Mouse (Mus musculus): ENCODE measurements at regions not wholly inside any gene's neighbourhood (a gene's known extent, or its start where the extent isn't known, plus 50 kb on each side); places are given as distances from the start of the nearest gene placed in this dataset.

DNA sequence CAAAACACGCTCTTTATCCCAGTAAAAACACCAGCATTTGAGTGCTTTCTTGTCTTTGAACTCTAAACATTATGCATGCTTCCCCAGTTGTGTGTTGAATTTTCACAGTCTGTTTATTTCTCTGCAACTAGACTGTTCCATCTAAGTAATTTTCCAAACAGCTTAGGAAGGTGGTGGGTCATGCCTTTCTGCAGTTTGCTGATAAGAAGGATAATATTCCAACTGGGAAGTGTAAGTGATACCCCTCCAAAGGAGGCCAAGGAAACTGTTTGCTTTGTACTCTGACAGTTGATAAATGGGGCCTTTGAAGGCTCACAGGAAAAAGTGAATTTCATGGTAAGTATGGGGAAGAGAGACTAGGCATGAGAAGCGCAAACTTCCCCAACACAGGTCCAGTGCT lies 1354.4 kb downstream of the Gsdmc2 start:
- no peak overlapping the region for H3K4me3 ChIP-seq
- H3K27ac ChIP-seq, result no peak overlapping the region
- no peaks in the 10 kb centered on the region for H3K9me3 ChIP-seq
- H3K4me2 ChIP-seq (replicated peaks), result no peak overlapping the region
- H3K36me3 ChIP-seq, result no peaks in the 10 kb centered on the region
- H3K9ac ChIP-seq, result no peak overlapping the region
- H3K4me1 ChIP-seq, result no peaks in the 10 kb centered on the region
- no peaks in the 10 kb centered on the region for H3K27me3 ChIP-seq
- 77% methylated on average over 2 of the region's 2 CpGs for WGBS
- no peak for ATAC-seq (ENCODE audit: low FRiP score, low read depth)

- ATAC-seq (ENCODE audit: low FRiP score, low read depth), result no peak
Observed at GRCm38 (mm10) chr15:62486540-62486939, 1358.4 kb downstream of the Gsdmc2 start.

DNA sequence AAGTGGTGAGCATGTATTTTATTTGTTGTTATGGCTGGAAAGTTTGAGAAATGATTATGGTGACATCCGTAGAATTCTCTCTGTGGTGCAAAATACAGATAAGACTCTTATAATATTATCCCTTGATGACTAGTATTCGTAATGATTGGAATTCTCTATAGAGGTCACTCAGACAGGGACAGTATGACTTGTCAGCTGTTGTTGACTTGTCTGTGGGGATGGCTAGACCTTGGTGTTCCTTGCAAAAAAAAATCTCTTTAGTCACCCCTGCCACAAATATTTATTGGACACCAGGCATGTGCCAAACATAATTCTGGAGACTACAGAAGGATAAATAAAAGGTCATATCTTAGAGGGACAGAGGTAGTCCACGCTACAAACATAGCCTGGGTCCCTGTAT lies 1360.6 kb downstream of the Gsdmc2 start:
- 90% methylated on average over 3 of the region's 3 CpGs for WGBS
- no peak overlapping the region for H3K27ac ChIP-seq
- no peaks in the 10 kb centered on the region for H3K36me3 ChIP-seq
- H3K4me1 ChIP-seq, result no peaks in the 10 kb centered on the region
- no peaks in the 10 kb centered on the region for H3K27me3 ChIP-seq
- H3K4me3 ChIP-seq, result no peak overlapping the region
- no peak for ATAC-seq (ENCODE audit: low FRiP score, low read depth)
- H3K9ac ChIP-seq, result no peak overlapping the region
- no peak overlapping the region for H3K4me2 ChIP-seq (replicated peaks)
- H3K9me3 ChIP-seq, result no peaks in the 10 kb centered on the region

More at GRCm38 (mm10) chr15:62486540-62486939, 1358.4 kb downstream of the Gsdmc2 start:
- no peak overlapping the region for H3K4me2 ChIP-seq (replicated peaks)
- H3K4me3 ChIP-seq, result no peak overlapping the region
- no peaks in the 10 kb centered on the region for H3K4me1 ChIP-seq
- no peak overlapping the region for H3K9ac ChIP-seq
- no peaks in the 10 kb centered on the region for H3K36me3 ChIP-seq
- 39% methylated on average over 6 of the region's 6 CpGs for WGBS
- no peaks in the 10 kb centered on the region for H3K9me3 ChIP-seq
- H3K27me3 ChIP-seq, result no peaks in the 10 kb centered on the region
- no peak overlapping the region for H3K27ac ChIP-seq

DNA sequence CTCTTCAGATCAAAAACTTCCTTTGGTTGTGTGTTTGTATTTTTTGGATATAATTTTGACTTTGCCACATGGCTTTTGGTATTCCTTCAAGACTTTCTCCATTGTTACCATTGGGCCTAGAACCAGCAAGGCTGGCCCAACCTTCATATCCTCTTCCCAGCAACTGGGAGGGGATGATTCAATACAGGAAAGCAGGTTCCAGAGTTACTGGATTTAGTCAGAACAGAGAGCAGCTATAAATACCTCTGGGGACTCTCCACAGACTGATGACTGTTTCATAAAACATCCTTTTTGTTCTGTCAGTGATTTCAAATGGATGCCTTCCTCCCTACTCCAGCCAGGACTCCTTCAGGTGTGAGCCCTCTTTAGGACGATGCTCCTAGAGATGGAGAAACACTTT lies 1361.4 kb downstream of the Gsdmc2 start:
- Histone ChIP-seq H3K4me2 (replicated peaks) (no peak overlapping the region), H3K27ac (no peak overlapping the region), H3K4me3 (no peak overlapping the region), H3K9me3 (no peaks in the 10 kb centered on the region), H3K27me3 (no peaks in the 10 kb centered on the region), H3K9ac (no peak overlapping the region), H3K4me1 (no peaks in the 10 kb centered on the region), H3K36me3 (no peaks in the 10 kb centered on the region)
- WGBS, result 69% methylated on average over 1 of the region's 1 CpGs
- ATAC-seq (ENCODE audit: low FRiP score, low read depth), result no peak

DNA sequence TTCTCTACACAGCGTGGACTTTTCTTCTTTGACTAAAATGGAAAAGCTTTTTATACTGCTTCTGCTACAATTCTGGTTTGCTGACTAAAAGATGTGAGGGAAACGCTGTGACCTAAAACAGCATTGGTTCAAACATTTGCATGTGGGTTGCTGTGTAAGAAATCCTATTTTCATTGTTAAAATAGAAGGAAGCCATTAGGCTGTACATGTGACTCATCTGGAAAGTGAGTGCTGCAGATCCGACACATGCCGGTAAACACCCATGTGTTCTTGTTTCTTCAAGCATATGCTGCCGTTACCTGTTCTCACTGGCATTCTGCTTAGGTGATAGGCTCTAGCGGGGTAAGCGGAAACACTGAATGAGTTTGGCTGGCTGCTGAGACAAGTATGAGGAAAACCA lies 1362.6 kb downstream of the Gsdmc2 start:
- 78% methylated on average over 7 of the region's 7 CpGs for WGBS
- Histone ChIP-seq H3K4me3 (no peak overlapping the region), H3K27ac (no peak overlapping the region), H3K36me3 (no peaks in the 10 kb centered on the region), H3K27me3 (no peaks in the 10 kb centered on the region), H3K9me3 (no peaks in the 10 kb centered on the region), H3K4me1 (no peaks in the 10 kb centered on the region), H3K4me2 (replicated peaks) (no peak overlapping the region), H3K9ac (no peak overlapping the region)
- ATAC-seq (ENCODE audit: low FRiP score, low read depth), result no peak

- WGBS, result 85% methylated on average over 2 of the region's 2 CpGs
- no peak overlapping the region for H3K4me3 ChIP-seq
Observed at GRCm38 (mm10) chr15:62477779-62478178, 1367.2 kb downstream of the Gsdmc2 start.

GRCm38 (mm10) chr15:62476452-62476851 lies 1368.5 kb downstream of the Gsdmc2 start:
- Histone ChIP-seq H3K4me1 (no peaks in the 10 kb centered on the region), H3K36me3 (no peaks in the 10 kb centered on the region)
- WGBS, result 82% methylated on average over 4 of the region's 4 CpGs

More at GRCm38 (mm10) chr15:62477779-62478178, 1367.2 kb downstream of the Gsdmc2 start:
- no peak overlapping the region for H3K9ac ChIP-seq
- no peak overlapping the region for H3K4me2 ChIP-seq (replicated peaks)
- no peaks in the 10 kb centered on the region for H3K36me3 ChIP-seq
- no peak overlapping the region for H3K27ac ChIP-seq
- no peaks in the 10 kb centered on the region for H3K9me3 ChIP-seq
- ATAC-seq (ENCODE audit: low FRiP score, low read depth), result no peak
- no peaks in the 10 kb centered on the region for H3K27me3 ChIP-seq
- H3K4me1 ChIP-seq, result no peaks in the 10 kb centered on the region

DNA sequence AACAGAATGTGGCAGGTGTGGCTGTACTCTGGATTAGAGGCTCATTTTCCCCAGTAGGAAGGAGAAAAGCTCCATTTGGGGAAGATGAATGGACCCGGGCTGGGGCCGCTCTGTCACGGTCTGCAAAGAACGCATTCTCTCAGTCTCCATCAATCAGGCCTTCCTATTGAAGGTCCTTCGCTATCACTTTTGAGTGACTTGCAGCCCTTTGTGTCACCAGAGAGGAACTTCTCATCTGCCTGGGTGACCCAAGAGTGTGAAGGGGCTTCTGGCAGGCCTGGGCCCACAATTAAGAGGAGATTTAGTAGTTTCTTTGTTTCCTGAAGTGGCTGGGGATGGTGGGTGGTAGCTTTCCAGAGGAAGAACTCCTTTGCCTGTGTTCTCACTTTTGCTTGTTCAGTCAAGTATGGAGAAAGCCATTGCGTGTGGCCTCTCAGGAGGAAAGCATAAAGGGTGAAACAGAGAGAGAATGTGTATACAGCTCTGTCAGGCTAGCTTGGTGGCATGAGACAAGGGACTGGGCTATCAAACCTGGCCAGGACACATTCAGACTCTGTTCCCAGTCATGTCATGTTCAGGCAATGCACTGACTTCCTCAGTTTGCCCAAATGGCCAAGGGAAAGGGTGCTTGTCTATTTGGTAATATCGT lies 1374.2 kb downstream of the Gsdmc2 start:
- Histone ChIP-seq H3K9me3 (no peaks in the 10 kb centered on the region), H3K27ac (no peak overlapping the region), H3K36me3 (no peaks in the 10 kb centered on the region), H3K9ac (no peak overlapping the region), H3K27me3 (no peaks in the 10 kb centered on the region), H3K4me1 (no peaks in the 10 kb centered on the region), H3K4me3 (no peak overlapping the region), H3K4me2 (replicated peaks) (no peak overlapping the region)
- whole genome bisulfite sequencing, result 60% methylated on average over 7 of the region's 7 CpGs
- no peak for ATAC-seq (ENCODE audit: low FRiP score, low read depth)

More at GRCm38 (mm10) chr15:62476452-62476851, 1368.5 kb downstream of the Gsdmc2 start:
- no peak overlapping the region for H3K27ac ChIP-seq
- H3K9me3 ChIP-seq, result no peaks in the 10 kb centered on the region
- no peak overlapping the region for H3K4me2 ChIP-seq (replicated peaks)
- no peak for ATAC-seq (ENCODE audit: low FRiP score, low read depth)
- H3K4me3 ChIP-seq, result no peak overlapping the region
- H3K27me3 ChIP-seq, result no peaks in the 10 kb centered on the region
- no peak overlapping the region for H3K9ac ChIP-seq

- H3K27me3 ChIP-seq, result no peaks in the 10 kb centered on the region
- H3K27ac ChIP-seq, result no peak overlapping the region
- H3K4me3 ChIP-seq, result no peak overlapping the region
- H3K4me2 ChIP-seq (replicated peaks), result no peak overlapping the region
- H3K9ac ChIP-seq, result no peak overlapping the region
- no peaks in the 10 kb centered on the region for H3K9me3 ChIP-seq
- no peak for ATAC-seq (ENCODE audit: low FRiP score, low read depth)
- no peaks in the 10 kb centered on the region for H3K36me3 ChIP-seq
- no peaks in the 10 kb centered on the region for H3K4me1 ChIP-seq
- 73% methylated on average over 3 of the region's 3 CpGs for WGBS
Observed at GRCm38 (mm10) chr15:62468076-62468475, 1376.9 kb downstream of the Gsdmc2 start.

DNA sequence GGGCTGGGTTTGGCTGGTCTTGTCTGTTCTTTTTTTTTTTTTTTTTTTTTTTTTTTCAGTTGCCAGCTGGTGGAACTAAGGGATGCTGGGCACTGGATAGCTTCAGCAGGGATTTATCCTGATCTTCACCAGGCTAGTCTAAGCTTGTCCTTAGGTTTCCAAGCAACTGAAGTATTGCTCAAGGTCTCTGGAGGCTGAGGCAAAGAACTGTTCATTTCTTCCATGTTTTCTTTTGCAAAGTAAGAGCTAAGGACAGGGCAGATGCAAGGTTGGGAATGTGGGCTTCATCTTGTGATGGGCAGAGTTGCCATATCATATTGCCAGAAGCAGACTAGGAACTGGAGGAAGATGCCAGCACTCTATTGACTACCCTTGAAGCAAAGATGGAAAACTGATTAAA lies 1378.1 kb downstream of the Gsdmc2 start:
- H3K36me3 ChIP-seq, result no peaks in the 10 kb centered on the region
- no peak overlapping the region for H3K9ac ChIP-seq
- no peaks in the 10 kb centered on the region for H3K4me1 ChIP-seq

GRCm38 (mm10) chr15:62465026-62465839 lies 1379.7 kb downstream of the Gsdmc2 start:
- no peak; the same call in 1 of the 2 replicates for ATAC-seq (ENCODE audit: low FRiP score, low read depth)
- WGBS, result 76% methylated on average over 6 of the region's 6 CpGs

More for the DNA sequence above, 1378.1 kb downstream of the Gsdmc2 start:
- no peaks in the 10 kb centered on the region for H3K27me3 ChIP-seq
- H3K9me3 ChIP-seq, result no peaks in the 10 kb centered on the region
- no peak for ATAC-seq (ENCODE audit: low FRiP score, low read depth)
- no peak overlapping the region for H3K4me3 ChIP-seq
- H3K4me2 ChIP-seq (replicated peaks), result no peak overlapping the region
- no peak overlapping the region for H3K27ac ChIP-seq

DNA sequence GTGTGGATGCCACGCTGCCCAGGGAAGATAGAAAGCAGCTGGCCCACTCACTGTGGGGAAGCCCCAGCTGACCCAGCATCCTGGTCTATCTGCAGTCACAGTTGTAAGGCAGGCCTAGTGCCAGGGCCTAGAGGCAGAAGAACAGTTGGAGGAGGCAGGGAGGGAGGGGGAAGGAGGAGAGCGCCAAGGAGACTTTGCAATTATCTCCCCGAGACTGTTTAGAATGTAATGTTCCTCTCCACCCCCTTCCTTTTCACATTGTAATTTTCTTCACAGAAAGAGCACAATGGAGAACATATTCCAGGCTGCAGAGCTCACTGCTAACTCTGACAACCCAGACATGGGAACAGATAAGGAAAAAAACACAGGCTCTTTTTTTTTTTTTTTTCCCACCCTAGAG lies 1382.3 kb downstream of the Gsdmc2 start:
- Histone ChIP-seq H3K9ac (no peak overlapping the region), H3K4me2 (replicated peaks) (no peak overlapping the region), H3K36me3 (no peaks in the 10 kb centered on the region), H3K4me3 (no peak overlapping the region), H3K9me3 (no peaks in the 10 kb centered on the region), H3K4me1 (no peaks in the 10 kb centered on the region), H3K27ac (no peak overlapping the region), H3K27me3 (no peaks in the 10 kb centered on the region)
- 45% methylated on average over 3 of the region's 3 CpGs for WGBS
- no peak for ATAC-seq (ENCODE audit: low FRiP score, low read depth)

More at GRCm38 (mm10) chr15:62465026-62465839, 1379.7 kb downstream of the Gsdmc2 start:
- Histone ChIP-seq H3K27me3 (no peaks in the 10 kb centered on the region), H3K4me1 (no peaks in the 10 kb centered on the region), H3K27ac (no peak overlapping the region), H3K4me3 (no peak overlapping the region), H3K4me2 (replicated peaks) (no peak overlapping the region), H3K9ac (no peak overlapping the region), H3K36me3 (no peaks in the 10 kb centered on the region), H3K9me3 (no peaks in the 10 kb centered on the region)

Data from limb, embryonic 13.5 days (tissue).